Mouse (Mus musculus): ENCODE data around the gene Cyth2. TPM values are rescaled to one million over a fixed set of nuclear protein-coding genes. Genes with fewer than 3 reads are reported as not detected.

Gene Cyth2
- polyA plus RNA-seq, 1 experiment from 2014 or later: 109 TPM

- Histone ChIP-seq H3K9ac (no peak overlapping the region), H3K9me3 (ENCODE audit: low read depth, low read length) (no peaks in the 10 kb centered on the region), H3K27ac (ENCODE audit: low read depth) (no peak overlapping the region), H3K4me2 (peak overlapping the region; percentile 51), H3K4me3 (ENCODE audit: low read depth, low read length) (peak overlapping the region; percentile 94), H3K36me3 (ENCODE audit: insufficient read depth) (peaks cover 32% of the 10 kb centered on the region), H3K27me3 (ENCODE audit: insufficient read depth, low read length) (no peaks in the 10 kb centered on the region), H3K4me1 (ENCODE audit: insufficient read depth) (peaks cover 7% of the 10 kb centered on the region; the same call in 1 of the 2 replicates)
- WGBS: 6% methylated on average over 5 of the region's 5 CpGs
- no peak for ATAC-seq (ENCODE audit: insufficient read depth)
- no peak for TF ChIP-seq CTCF (IDR thresholded peaks at IDR 0.05; ENCODE audit: low read depth)
- DNase-seq: no peak
Measured at GRCm38 (mm10) chr7:45814841-45815240, 460 bp upstream of the Cyth2 start.

- Histone ChIP-seq H3K27me3 (ENCODE audit: insufficient read depth, low read length) (no peaks in the 10 kb centered on the region), H3K4me1 (ENCODE audit: insufficient read depth) (peaks cover 7% of the 10 kb centered on the region; the same call in 1 of the 2 replicates), H3K9me3 (ENCODE audit: low read depth, low read length) (no peaks in the 10 kb centered on the region), H3K9ac (peak overlapping the region; percentile 100), H3K27ac (ENCODE audit: low read depth) (no peak overlapping the region), H3K4me3 (ENCODE audit: low read depth, low read length) (peak overlapping the region; percentile 94), H3K36me3 (ENCODE audit: insufficient read depth) (peaks cover 52% of the 10 kb centered on the region), H3K4me2 (peak overlapping the region; percentile 69)
- DNase-seq: no peak
- 81% methylated on average over 8 of the region's 8 CpGs for WGBS
- no peak for ATAC-seq (ENCODE audit: insufficient read depth)
- TF ChIP-seq CTCF (IDR thresholded peaks at IDR 0.05; ENCODE audit: low read depth): no peak
Measured at GRCm38 (mm10) chr7:45812921-45813320, 1.5 kb downstream of the Cyth2 start.

GRCm38 (mm10) chr7:45809276-45810075 lies 4.9 kb downstream of the Cyth2 start:
- peaks cover 7% of the 10 kb centered on the region; the same call in 1 of the 2 replicates for H3K4me1 ChIP-seq (ENCODE audit: insufficient read depth)
- ATAC-seq (ENCODE audit: insufficient read depth) (no peak), DNase-seq (no peak)
- 0 out of 2 replicates have a peak overlapping the region, but pooled peaks have one; percentile 9 for H3K9ac ChIP-seq
- TF ChIP-seq CTCF (IDR thresholded peaks at IDR 0.05; ENCODE audit: low read depth): no peak
- H3K4me2 ChIP-seq: no peak overlapping the region
- no peak overlapping the region for H3K27ac ChIP-seq (ENCODE audit: low read depth)
- 80% methylated on average over 14 of the region's 14 CpGs for WGBS
- peaks cover 68% of the 10 kb centered on the region for H3K36me3 ChIP-seq (ENCODE audit: insufficient read depth)
- no peaks in the 10 kb centered on the region for H3K27me3 ChIP-seq (ENCODE audit: insufficient read depth, low read length)
- H3K9me3 ChIP-seq (ENCODE audit: low read depth, low read length): no peaks in the 10 kb centered on the region
- no peak overlapping the region for H3K4me3 ChIP-seq (ENCODE audit: low read depth, low read length)

- Histone ChIP-seq H3K27ac (ENCODE audit: low read depth) (no peak overlapping the region), H3K27me3 (ENCODE audit: insufficient read depth, low read length) (no peaks in the 10 kb centered on the region), H3K4me3 (ENCODE audit: low read depth, low read length) (no peak overlapping the region), H3K4me1 (ENCODE audit: insufficient read depth) (peaks cover 7% of the 10 kb centered on the region; the same call in 1 of the 2 replicates), H3K36me3 (ENCODE audit: insufficient read depth) (peaks cover 68% of the 10 kb centered on the region), H3K9ac (no peak overlapping the region), H3K4me2 (no peak overlapping the region), H3K9me3 (ENCODE audit: low read depth, low read length) (no peaks in the 10 kb centered on the region)
- no peak for DNase-seq
- no peak for TF ChIP-seq CTCF (IDR thresholded peaks at IDR 0.05; ENCODE audit: low read depth)
- 55% methylated on average over 11 of the region's 11 CpGs for WGBS
- ATAC-seq (ENCODE audit: insufficient read depth): no peak
Measured at GRCm38 (mm10) chr7:45808471-45808870, 5.9 kb downstream of the Cyth2 start.

- Histone ChIP-seq H3K4me1 (ENCODE audit: insufficient read depth) (no peaks in the 10 kb centered on the region), H3K27me3 (ENCODE audit: insufficient read depth, low read length) (no peaks in the 10 kb centered on the region), H3K4me2 (no peak overlapping the region), H3K27ac (ENCODE audit: low read depth) (no peak overlapping the region), H3K9ac (no peak overlapping the region), H3K9me3 (ENCODE audit: low read depth, low read length) (no peaks in the 10 kb centered on the region), H3K36me3 (ENCODE audit: insufficient read depth) (peaks cover 50% of the 10 kb centered on the region), H3K4me3 (ENCODE audit: low read depth, low read length) (no peak overlapping the region)
- ATAC-seq (ENCODE audit: insufficient read depth): no peak
- TF ChIP-seq CTCF (IDR thresholded peaks at IDR 0.05; ENCODE audit: low read depth): no peak
- DNase-seq: no peak
- 44% methylated on average over 5 of the region's 5 CpGs for whole genome bisulfite sequencing
Measured at GRCm38 (mm10) chr7:45805941-45806340, 8.4 kb downstream of the Cyth2 start.

- DNase-seq (no peak), ATAC-seq (ENCODE audit: insufficient read depth) (no peak)
- 90% methylated on average over 6 of the region's 6 CpGs for WGBS
- Histone ChIP-seq H3K27ac (ENCODE audit: low read depth) (no peak overlapping the region), H3K27me3 (ENCODE audit: insufficient read depth, low read length) (peaks cover 22% of the 10 kb centered on the region), H3K9ac (no peak overlapping the region), H3K36me3 (ENCODE audit: insufficient read depth) (peaks cover 16% of the 10 kb centered on the region), H3K9me3 (ENCODE audit: low read depth, low read length) (no peaks in the 10 kb centered on the region), H3K4me2 (no peak overlapping the region), H3K4me3 (ENCODE audit: low read depth, low read length) (no peak overlapping the region), H3K4me1 (ENCODE audit: insufficient read depth) (0 out of 2 replicates have a peak, but pooled peaks cover 7% of the 10 kb centered on the region)
- TF ChIP-seq CTCF (IDR thresholded peaks at IDR 0.05; ENCODE audit: low read depth): no peak
Measured at GRCm38 (mm10) chr7:45802551-45802950, 11.8 kb downstream of the Cyth2 start.

GRCm38 (mm10) chr7:45801348-45801747 lies 13.0 kb downstream of the Cyth2 start:
- Histone ChIP-seq H3K9ac (no peak overlapping the region), H3K27ac (ENCODE audit: low read depth) (no peak overlapping the region), H3K36me3 (ENCODE audit: insufficient read depth) (peaks cover 4% of the 10 kb centered on the region; the same call in 1 of the 2 replicates), H3K4me2 (peak overlapping the region; percentile 58), H3K9me3 (ENCODE audit: low read depth, low read length) (no peaks in the 10 kb centered on the region), H3K27me3 (ENCODE audit: insufficient read depth, low read length) (peaks cover 32% of the 10 kb centered on the region), H3K4me3 (ENCODE audit: low read depth, low read length) (no peak overlapping the region), H3K4me1 (ENCODE audit: insufficient read depth) (0 out of 2 replicates have a peak, but pooled peaks cover 7% of the 10 kb centered on the region)
- peak; percentile 98 for DNase-seq
- ATAC-seq (ENCODE audit: insufficient read depth): peak; percentile 39; the same call in 1 of the 2 replicates
- WGBS: 3% methylated on average over 12 of the region's 12 CpGs
- peak; percentile 100 for TF ChIP-seq CTCF (IDR thresholded peaks at IDR 0.05; ENCODE audit: low read depth)
